Mouse (Mus musculus) right cerebral cortex, postnatal 36 days (tissue): ENCODE measurements at regions not wholly inside any gene's neighbourhood (a gene's known extent, or its start where the extent isn't known, plus 50 kb on each side); places are given as distances from the start of the nearest gene placed in this dataset.

Experiments
- DNase-seq, 2 experiments: peaks; one replicate each; pipeline ENCODE4 v3.0.0; 2022; ENCODE audit warnings: low spot score in 2 of 2, mixed read lengths in 1 of 2

- DNase-seq = no peak
These were observed 446.8 kb downstream of the Ate1 start for GRCm38 (mm10) chr7:130073388-130073787.

DNA sequence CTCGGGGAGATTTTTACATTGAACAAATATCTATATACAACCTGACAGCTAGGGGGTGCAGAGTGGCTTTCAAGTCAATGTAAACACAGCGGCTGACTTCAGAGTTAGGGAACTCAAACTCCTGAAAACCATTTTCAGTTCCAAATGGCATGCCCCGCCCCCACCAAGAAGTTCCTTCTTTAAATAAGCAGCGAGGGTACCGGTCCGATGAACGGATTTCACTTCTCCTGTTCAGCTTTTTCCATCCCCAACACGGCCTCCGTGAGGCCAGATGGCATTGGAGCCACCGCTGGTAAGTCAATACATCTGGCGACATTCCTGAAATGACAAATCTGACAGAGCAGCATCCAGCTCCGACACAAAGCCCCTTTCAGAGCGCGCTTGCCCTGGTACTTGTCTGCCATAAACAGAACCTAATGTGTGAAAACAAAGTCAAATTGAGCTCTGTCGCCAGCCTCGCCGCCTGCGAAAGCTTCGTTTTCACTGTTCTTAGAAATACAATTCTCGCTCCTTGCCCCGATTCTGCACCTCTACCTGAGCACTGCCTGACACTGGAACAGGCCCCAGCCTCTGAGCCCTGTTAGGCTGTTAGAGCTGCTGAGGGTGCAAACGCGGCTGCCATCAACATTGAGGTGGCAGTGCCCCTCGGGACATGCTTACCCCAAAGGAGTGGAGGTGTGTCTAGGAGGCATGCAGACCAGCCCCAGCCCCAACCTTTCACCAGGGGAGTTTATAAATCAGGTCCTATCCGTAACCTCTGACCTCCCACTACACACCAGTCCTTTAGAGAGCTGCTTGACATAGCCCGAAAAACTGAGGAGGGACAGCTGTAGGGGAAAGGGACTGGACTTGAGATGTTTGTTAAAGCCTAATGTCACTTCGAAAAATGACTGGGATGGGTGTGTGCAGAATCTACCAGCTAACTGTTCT, 446.0 kb downstream of the Ate1 start:
- DNase-seq = peak; percentile 4 to 11

DNA sequence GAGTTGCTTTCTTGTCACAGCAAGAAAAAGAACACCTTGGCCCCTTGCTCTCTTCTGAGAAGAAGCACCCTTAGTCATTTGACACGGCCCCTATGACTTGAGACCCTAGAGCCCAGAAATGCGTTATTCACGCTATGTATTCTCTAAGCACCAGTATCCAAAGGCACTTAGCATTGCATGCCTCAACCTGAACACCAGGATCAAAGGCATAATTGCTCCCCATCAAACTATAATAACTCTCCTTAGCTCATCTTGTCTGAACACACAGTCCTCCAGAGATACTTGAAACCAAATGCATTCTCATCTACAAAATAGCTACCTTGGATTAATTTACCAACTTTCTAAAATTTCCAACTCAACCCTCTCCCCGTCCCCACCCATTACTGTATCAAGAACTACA, 437.5 kb downstream of the Ate1 start:
- DNase-seq = no peak

DNA sequence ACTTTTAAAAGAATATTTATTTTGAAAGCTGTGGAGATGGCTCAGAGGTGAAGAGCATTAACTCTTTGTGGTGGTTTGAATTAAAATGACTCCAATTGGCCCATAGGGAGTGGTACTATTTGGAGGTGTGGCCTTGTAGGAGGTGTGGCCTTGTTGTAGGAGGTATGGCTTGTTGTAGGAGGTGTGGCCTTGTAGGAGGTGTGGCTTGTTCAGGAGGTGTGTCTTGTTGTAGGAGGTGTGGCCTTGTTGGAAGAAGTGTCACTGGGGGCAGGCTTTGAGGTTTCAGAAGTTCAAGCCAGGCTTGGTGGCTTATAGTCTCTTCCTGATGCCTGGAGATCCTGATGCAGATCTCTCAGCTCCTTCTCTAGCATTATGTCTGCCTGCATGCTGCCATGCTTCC, 434.5 kb downstream of the Ate1 start:
- DNase-seq = no peak

- no peak for DNase-seq
These were observed 430.1 kb downstream of the Ate1 start for GRCm38 (mm10) chr7:130089896-130090610.

GRCm38 (mm10) chr7:130091942-130092341, 428.2 kb downstream of the Ate1 start:
- no peak for DNase-seq

DNA sequence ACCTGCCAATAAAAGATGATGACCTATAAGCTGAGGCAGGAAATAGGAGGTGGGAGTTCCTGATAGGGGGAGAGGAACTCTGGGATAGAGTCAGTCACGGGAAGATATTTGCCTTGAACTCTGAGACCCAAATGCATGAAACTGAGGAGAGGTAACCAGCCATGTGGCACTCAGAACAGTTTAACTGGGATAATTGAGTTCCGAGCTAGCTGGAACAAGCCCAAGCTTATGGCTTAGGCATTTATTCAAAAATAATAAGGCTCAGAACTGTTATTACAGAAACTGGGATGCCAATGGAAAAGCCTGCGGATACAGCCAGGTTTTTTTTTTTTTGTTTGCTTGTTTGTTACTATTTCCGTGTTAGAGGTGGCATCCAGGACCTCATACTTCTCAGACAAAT, 425.0 kb downstream of the Ate1 start:
- no peak for DNase-seq

DNA sequence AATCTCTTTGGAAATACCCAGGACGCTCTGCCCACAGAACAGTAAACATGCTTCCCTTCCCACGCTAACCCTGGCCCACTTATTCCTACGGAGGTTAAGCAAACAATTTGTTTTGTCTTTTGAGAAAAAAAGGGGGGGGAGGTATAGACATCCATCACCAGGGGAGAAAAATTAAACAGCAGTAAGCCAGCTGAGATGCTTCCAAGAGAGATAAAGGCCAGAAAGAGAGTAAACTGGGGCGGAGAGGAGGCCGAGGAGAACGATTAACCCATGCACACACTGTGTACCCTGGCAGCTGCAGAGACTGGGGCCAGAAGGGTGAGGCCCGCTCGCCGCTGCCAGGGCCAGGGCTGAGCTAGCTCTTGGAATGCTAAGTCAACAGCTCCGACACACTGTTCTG, 421.6 kb downstream of the Ate1 start:
- DNase-seq = no peak

GRCm38 (mm10) chr7:130102671-130103070, 417.5 kb downstream of the Ate1 start:
- DNase-seq = no peak

GRCm38 (mm10) chr7:130106961-130107360, 413.2 kb downstream of the Ate1 start:
- DNase-seq = no peak

GRCm38 (mm10) chr7:130108362-130108761, 411.8 kb downstream of the Ate1 start:
- no peak for DNase-seq
